Mouse (Mus musculus): ENCODE results near the gene Tssk2. TPM values are rescaled to one million over a fixed set of nuclear protein-coding genes. Genes with fewer than 3 reads are reported as not detected.

Gene Tssk2
- not detected for total RNA-seq (2022)

DNA sequence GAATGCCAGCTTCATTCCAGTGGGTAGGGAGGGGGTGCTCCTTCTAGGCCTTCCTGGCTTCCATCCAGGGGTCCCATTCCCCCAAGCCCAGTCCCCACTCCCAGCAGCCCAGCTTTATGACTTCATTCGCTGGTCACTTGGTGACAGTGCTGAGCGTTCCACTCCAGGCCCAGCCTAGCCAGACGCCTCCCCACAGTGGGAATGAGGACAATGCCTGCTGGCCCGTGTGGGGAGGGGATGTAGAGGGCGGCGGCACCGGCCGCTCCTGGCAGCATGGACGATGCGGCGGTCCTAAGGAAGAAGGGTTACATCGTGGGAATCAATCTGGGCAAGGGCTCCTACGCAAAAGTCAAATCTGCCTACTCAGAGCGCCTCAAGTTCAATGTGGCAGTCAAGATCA is at the start of gene Tssk2, which contains the start of gene Dgcr2:
TSS of gene Tssk2 (plus strand) at position 176 of the 400 bp plus-strand sequence.
TSS of gene Dgcr2 (minus strand) at position 101 of the 400 bp plus-strand sequence.
- DNase-seq (ENCODE audit: low spot score in 2 of 2): no peak

GRCm38 (mm10) chr16:17848928-17849327 is 49.5 kb upstream of the Tssk2 start:
- DNase-seq (ENCODE audit: low spot score in 2 of 2): no peak

- no peak for DNase-seq (ENCODE audit: low spot score in 2 of 2)
Observed at GRCm38 (mm10) chr16:17849486-17849885, 49.0 kb upstream of the Tssk2 start.

DNA sequence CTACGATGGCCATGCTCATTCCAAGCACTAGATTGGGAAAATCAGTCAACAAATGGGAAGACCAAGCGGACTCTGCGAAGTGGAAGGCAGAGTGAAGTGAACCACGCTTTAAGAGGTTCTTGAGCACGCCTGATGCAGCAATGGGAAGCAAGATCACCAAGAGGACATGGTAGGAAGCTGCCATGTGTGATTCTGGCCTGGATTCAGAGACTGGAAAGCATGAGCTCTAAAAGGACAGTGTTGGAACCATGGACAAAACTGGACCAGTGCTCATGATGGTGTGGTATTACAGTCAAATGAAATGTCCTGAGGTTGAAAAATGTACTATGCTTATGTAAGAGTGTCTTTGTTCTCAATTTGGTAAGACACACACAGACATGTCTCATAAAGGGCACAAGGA is 47.1 kb upstream of the Tssk2 start:
- no peak for DNase-seq (ENCODE audit: low spot score in 2 of 2)

GRCm38 (mm10) chr16:17851860-17852259 is 46.6 kb upstream of the Tssk2 start:
- DNase-seq (ENCODE audit: low spot score in 2 of 2): peak in 1 of 2 experiments; percentile 48

DNA sequence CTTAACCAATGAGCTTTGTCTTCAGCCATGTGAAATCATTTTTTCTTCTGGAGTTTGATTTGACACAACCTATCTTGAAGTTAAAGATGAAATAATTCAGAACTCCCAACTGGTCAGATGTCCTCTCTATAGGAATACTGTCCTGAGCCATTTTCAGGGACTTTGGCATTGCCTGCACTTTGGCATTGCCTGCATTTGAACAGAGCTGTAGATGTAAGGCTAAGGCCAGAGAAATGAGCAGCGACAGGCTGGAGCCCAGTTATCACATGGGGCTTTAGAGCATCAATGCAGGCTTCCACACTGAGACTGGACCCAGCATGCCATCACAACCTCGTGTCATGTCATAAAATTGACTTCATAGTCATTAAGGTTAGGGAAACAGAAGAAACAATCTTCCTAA is 45.2 kb upstream of the Tssk2 start:
- no peak for DNase-seq (ENCODE audit: low spot score in 2 of 2)

DNA sequence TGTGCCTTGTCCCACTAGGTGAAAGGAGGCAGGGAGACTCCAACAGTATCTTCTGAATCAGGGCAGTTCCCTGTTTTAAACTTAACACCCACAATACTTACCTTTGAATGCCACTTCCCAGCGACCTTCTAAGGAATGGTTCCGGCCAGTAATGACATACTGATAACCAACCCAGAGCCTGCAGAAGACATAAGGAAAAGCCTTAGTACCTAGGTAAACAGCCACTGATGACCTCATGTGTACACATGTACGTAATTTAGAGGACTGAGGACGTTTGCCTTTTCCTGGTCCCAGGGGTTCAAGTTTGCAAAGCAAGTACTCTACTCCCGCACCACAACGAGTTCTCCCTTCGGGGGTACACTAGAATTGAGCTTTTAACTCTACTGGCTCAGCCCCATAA is 41.3 kb upstream of the Tssk2 start:
- no peak for DNase-seq (ENCODE audit: low spot score in 2 of 2)

DNA sequence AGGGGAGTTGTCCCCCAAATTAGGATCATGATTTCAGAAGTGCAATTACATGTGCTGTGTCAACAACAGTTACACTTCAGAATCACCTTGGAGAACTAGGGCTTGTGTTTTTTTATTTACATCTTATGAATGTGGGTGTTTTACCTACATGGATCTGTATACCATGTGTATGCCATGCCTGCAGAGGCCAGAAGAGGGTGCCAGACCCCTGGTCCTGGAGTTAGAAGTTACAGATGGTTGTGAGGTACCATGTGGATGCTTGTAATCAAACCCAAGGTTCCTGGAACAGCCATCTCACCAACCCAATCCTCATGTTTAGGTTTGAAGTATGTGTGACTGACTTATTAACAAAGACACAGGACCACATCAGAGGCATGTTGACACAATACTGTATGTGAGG is 39.8 kb upstream of the Tssk2 start:
- DNase-seq (ENCODE audit: low spot score in 2 of 2): no peak

DNA sequence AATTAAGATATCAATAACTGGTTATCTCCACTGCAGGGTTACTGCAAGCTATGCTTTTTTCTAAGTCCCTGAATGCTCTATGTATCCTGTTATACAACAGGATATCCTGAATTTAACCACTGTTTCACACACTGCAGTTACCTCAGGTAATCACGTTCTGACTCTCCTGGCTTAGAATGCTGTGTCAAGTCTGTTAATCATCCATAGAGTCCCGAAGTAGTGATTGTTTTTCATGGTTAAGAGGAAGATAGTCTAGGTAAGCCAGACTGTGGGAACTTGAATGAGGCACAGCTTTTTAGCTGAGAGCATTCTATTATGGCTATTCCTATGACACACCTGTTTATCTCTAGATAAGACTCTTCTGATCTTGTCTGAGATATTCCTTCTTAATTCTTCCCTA is 33.1 kb upstream of the Tssk2 start:
- no peak for DNase-seq (ENCODE audit: low spot score in 2 of 2)

DNA sequence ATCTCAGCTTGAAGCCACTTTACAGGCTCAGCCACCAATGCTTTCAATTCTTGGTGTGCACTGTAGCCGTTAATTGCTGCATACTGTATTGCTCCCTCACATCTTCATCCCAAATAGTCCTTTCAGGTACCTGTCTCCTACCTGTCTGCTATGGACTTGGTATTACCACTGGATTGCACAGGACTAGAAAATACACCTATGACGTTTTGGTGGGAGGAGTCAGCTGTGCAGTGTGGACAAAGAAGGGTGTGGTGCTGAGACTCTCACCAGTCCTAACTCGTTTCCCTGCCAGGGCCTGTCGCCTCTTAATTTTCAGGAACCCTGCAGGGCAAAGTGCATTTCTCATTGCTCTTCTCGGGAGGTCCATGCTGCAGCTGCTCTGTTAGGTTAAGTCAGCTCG is 32.7 kb upstream of the Tssk2 start:
- no peak for DNase-seq (ENCODE audit: low spot score in 2 of 2)

- DNase-seq (ENCODE audit: low spot score in 2 of 2): no peak
Observed at GRCm38 (mm10) chr16:17871248-17871647, 27.2 kb upstream of the Tssk2 start.

GRCm38 (mm10) chr16:17872995-17873394 is 25.4 kb upstream of the Tssk2 start:
- no peak for DNase-seq (ENCODE audit: low spot score in 2 of 2)

DNA sequence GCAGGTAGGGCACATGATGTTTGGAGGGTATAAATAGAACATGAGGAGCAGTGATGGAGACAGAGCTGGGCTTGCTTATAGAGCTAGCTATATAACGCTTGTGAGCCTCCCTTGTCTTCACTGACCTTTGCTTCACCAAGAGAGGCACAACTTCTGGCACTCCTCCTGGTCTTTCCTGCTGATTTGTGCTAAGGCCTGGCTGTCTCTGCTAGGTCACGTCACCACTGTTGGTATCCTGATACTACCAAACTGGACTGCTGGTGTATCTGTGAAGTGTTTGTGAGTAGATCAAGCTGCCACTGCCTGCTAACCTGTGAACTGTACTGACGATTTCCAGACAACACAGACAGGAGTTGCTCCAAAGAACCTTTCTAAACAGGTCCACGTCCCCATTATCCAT is 23.3 kb upstream of the Tssk2 start:
- DNase-seq (ENCODE audit: low spot score in 2 of 2): no peak

DNA sequence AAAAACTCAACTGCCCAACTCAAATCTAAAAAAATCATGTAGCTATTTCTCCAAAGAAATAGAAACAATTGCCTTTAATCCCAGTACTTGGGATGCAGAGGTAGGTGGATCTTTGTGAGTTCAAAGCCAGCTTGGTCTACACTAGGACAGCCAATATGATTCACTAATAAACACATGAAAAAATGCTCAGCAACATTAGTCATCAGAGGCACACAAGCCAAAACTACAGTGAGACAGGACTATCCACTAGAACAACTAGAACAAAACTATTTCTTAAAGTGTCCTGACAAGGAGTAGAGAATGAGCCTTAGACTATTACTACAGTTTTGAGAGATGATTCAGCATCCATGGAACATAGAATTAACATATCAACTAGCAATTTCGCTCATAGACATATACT is 22.3 kb upstream of the Tssk2 start:
- DNase-seq (ENCODE audit: low spot score in 2 of 2): no peak

- no peak for DNase-seq (ENCODE audit: low spot score in 2 of 2)
Observed at GRCm38 (mm10) chr16:17879571-17879970, 18.9 kb upstream of the Tssk2 start.

GRCm38 (mm10) chr16:17882196-17882595 is 16.2 kb upstream of the Tssk2 start:
- DNase-seq (ENCODE audit: low spot score in 2 of 2): no peak

DNA sequence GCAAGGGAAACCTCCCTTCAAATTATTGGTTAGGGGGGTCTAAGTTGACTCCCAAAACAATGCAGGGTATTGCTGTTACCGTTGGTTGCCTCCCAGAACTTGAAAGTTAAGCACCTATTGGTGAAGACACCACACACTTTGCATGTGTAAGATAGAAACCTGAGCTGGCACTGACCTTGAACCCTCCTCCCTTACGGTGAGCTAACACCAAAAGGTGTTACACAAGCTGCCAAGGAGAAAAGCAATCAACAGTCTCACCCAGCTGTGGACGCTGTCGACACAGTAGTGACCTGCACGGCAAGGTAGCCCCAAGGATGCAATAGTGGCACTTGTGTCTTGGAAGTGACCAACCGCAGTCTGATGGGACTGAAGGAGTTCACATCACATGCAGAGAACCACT is 14.3 kb upstream of the Tssk2 start:
- DNase-seq (ENCODE audit: low spot score in 2 of 2): no peak

GRCm38 (mm10) chr16:17889689-17890341 is 8.6 kb upstream of the Tssk2 start:
- DNase-seq (ENCODE audit: low spot score in 2 of 2): no peak

- no peak for DNase-seq (ENCODE audit: low spot score in 2 of 2)
Observed at GRCm38 (mm10) chr16:17890342-17890727, 8.1 kb upstream of the Tssk2 start.

DNA sequence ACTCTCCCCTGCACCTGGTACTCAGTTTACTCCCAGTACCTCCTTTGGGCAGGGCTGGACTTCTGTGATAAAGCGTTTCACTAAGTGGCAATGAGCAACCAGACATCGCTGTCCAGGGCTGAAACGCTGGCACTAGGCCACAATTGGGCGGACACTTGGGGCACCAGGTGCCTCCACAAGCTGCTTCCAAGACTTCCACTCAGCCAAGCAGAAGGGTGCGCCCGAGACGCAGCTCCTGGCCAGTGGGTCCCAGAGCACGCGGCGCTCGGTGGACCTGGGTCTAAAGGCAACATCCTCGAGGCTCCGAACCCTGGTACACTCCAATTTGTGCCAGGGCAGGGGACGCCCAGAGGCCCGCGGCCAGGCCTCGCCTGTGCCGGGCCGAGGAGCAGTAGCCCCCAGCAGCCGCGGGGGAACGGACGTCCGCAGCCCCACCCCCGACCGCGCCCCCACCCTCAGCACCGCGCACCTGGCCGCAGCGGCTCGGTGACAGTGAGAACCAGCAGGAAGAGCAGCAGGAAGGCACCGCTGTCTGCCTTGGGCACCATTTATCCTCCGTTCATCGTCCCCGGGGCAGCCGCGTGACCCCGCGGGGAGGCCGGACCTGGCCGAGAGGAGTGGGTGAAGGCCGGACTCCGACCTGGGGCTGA is 7.4 kb upstream of the Tssk2 start:
- DNase-seq (ENCODE audit: low spot score in 2 of 2): peak; percentile 51 to 53

DNA sequence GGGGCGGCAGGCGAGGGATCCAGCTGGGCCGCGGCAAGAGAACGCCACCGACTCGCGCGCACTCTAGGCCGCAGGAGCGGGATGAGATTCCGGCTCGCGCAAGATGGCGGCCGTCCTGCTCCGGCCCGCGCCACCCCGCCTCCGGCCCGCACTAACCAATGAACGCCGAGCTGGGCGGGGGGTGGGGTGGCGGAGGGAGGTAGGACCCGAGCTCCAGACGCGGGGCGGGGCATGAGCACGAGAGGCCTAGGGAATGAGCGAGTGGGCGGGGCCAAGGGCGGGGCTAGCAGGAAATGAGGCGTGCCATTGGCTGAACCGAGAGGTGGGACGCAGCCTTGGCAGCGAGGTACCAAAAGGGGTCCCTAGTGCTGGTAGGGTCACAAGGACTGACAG is 6.9 kb upstream of the Tssk2 start, which contains the start of gene Gm20518:
TSS of gene Gm20518 (minus strand) at position 105 of the 393 bp plus-strand sequence.
- DNase-seq (ENCODE audit: low spot score in 2 of 2): peak; percentile 98

- no peak for DNase-seq (ENCODE audit: low spot score in 2 of 2)
Observed at GRCm38 (mm10) chr16:17892606-17893005, 5.8 kb upstream of the Tssk2 start.

DNA sequence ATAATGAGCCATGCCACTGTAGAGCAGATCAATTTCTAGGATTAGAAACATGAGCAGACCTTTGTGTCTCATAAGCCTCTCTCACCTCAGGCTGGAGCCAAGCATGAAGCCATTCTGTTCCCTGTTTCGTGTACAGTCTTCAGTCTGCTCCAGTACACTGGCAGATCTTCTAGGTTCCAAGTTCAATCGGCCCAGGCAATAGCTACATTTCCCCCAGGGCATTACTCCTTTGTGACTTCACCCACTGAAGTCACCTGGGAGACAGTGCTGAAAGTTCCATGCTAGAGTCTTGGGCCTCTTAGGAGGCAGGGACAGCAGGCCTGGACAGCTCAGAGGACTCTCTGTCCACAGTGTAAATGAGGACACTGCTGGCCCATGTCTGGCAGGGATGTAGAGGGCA is 4.5 kb upstream of the Tssk2 start, which contains the start of gene Tssk1:
TSS of gene Tssk1 (plus strand) at position 301 of the 400 bp plus-strand sequence.
- no peak for DNase-seq (ENCODE audit: low spot score in 2 of 2)

All from layer of hippocampus, adult 8-10 months (tissue).